25 mouse cellular contexts compared by ENCODE assay signal in genomic region chr9:66373432-66373831, GRCm38 (mm10). TPM values are rescaled to one million over a fixed set of nuclear protein-coding genes. Genes with fewer than 3 reads are reported as not detected.
DNase-seq lines count a peak whose midpoint lies in the region; ATAC-seq and TF ChIP-seq lines count a peak whose summit lies in the region.
"Had no signal": no experiment of that assay in that cellular context is flagged by ENCODE, and none has a peak within 500 bp of the region (broad histone marks: within the 10 kb centered on the region; RNA-seq: fewer than 3 reads in every experiment).

No protein-coding gene starts in this region.

- no peak overlapping the region for H3K4me2 ChIP-seq in liver, embryonic 14.5 days (ENCODE audit: low read depth)
- no peak overlapping the region for H3K4me2 ChIP-seq in liver, embryonic 11.5 days
- H3K4me2 ChIP-seq in liver, postnatal 0 days (ENCODE audit: low read depth, low read length), result no peak overlapping the region
- H3K4me2 ChIP-seq: heart, embryonic 13.5 days; hindbrain, embryonic 15.5 days; limb, embryonic 12.5 days; midbrain, embryonic 13.5 days had no signal

- no peak for TF ChIP-seq EP300 in liver, embryonic 14.5 days (IDR thresholded peaks at IDR 0.05; ENCODE audit: low read depth)
- no peak for TF ChIP-seq EP300 in MEL (IDR thresholded peaks at IDR 0.05; ENCODE audit: low read depth in 1 of 2, low read length in 2 of 2)
- TF ChIP-seq EP300 in liver, postnatal 0 days (IDR thresholded peaks at IDR 0.05; ENCODE audit: low read depth), result no peak

- no peaks in the 10 kb centered on the region for H3K27me3 ChIP-seq in liver, embryonic 14.5 days (ENCODE audit: control insufficient read depth, insufficient read depth, low read length)
- no peaks in the 10 kb centered on the region for H3K27me3 ChIP-seq in liver, embryonic 11.5 days (replicated peaks; ENCODE audit: control insufficient read depth, insufficient read depth, low read length)
- no peaks in the 10 kb centered on the region for H3K27me3 ChIP-seq in MEL (ENCODE audit: control insufficient read depth in 1 of 2, insufficient read depth in 2 of 2, low read length in 2 of 2)
- no peaks in the 10 kb centered on the region for H3K27me3 ChIP-seq in liver, postnatal 0 days (ENCODE audit: insufficient read depth, low read length)
- no peaks in the 10 kb centered on the region for H3K27me3 ChIP-seq in limb, embryonic 10.5 days (ENCODE audit: low read depth, poor library complexity, severe bottlenecking)
- H3K27me3 ChIP-seq: heart, embryonic 13.5 days; hindbrain, embryonic 15.5 days; limb, embryonic 12.5 days; midbrain, embryonic 13.5 days had no signal

- TF ChIP-seq RAD21 in MEL (IDR thresholded peaks at IDR 0.05; ENCODE audit: low read depth, low read length), result peak; percentile 51

- peaks cover 24% of the 10 kb centered on the region for H3K79me2 ChIP-seq in MEL (ENCODE audit: control insufficient read depth, insufficient read depth, low read length, poor library complexity)

- ATAC-seq in CD4-positive, CD25-positive, alpha-beta regulatory T cell, adult 4 months, result no peak
- no peak for ATAC-seq in liver, embryonic 14.5 days (ENCODE audit: insufficient read depth)
- no peak for ATAC-seq in liver, embryonic 11.5 days (replicated peaks; ENCODE audit: low FRiP score)
- ATAC-seq in liver, postnatal 0 days, result no peak
- ATAC-seq: forebrain, embryonic 14.5 days; midbrain, embryonic 13.5 days had no signal

- H3K9me3 ChIP-seq in liver, embryonic 14.5 days (ENCODE audit: control insufficient read depth, low read length), result no peaks in the 10 kb centered on the region
- H3K9me3 ChIP-seq in liver, embryonic 11.5 days (ENCODE audit: control insufficient read depth, low read length), result no peaks in the 10 kb centered on the region
- H3K9me3 ChIP-seq in MEL (replicated peaks; ENCODE audit: insufficient read depth, low read length), result no peaks in the 10 kb centered on the region
- H3K9me3 ChIP-seq in liver, postnatal 0 days (ENCODE audit: low read length), result no peaks in the 10 kb centered on the region
- no peaks in the 10 kb centered on the region for H3K9me3 ChIP-seq in limb, embryonic 10.5 days (replicated peaks)
- H3K9me3 ChIP-seq: embryonic facial prominence, embryonic 10.5 days; G1E; heart, embryonic 13.5 days; hindbrain, embryonic 15.5 days; limb, embryonic 12.5 days; midbrain, embryonic 13.5 days had no signal

- 91% methylated on average over 3 of the region's 3 CpGs for WGBS in liver, embryonic 14.5 days (ENCODE audit: insufficient replicate concordance)
- 89% methylated on average over 3 of the region's 3 CpGs for WGBS in liver, embryonic 11.5 days
- 90% methylated on average over 3 of the region's 3 CpGs for WGBS in liver, postnatal 0 days (ENCODE audit: insufficient replicate concordance)
- 93% methylated on average over 3 of the region's 3 CpGs for WGBS in limb, embryonic 10.5 days

- peaks cover 2 to 8% of the 10 kb centered on the region in 2 experiments for H3K4me1 ChIP-seq in liver, embryonic 14.5 days (replicated peaks; ENCODE audit: control insufficient read depth in 2 of 2, insufficient read depth in 2 of 2, low read length in 1 of 2)
- H3K4me1 ChIP-seq in liver, embryonic 11.5 days (replicated peaks; ENCODE audit: control insufficient read depth, insufficient read depth, low read length), result peaks cover 3% of the 10 kb centered on the region
- peaks cover 11 to 33% of the 10 kb centered on the region in 2 experiments for H3K4me1 ChIP-seq in MEL (ENCODE audit: control insufficient read depth in 1 of 2, insufficient read depth in 2 of 2, low read length in 2 of 2)
- peaks cover 7% of the 10 kb centered on the region for H3K4me1 ChIP-seq in liver, postnatal 0 days (ENCODE audit: insufficient read depth)
- peaks cover 2% of the 10 kb centered on the region; the same call in 1 of the 2 replicates for H3K4me1 ChIP-seq in limb, embryonic 10.5 days

- H3K4me3 ChIP-seq in liver, embryonic 14.5 days (ENCODE audit: insufficient read depth in 1 of 2, low read depth in 2 of 2, low read length in 2 of 2), result no peak overlapping the region
- no peak overlapping the region for H3K4me3 ChIP-seq in liver, embryonic 11.5 days (ENCODE audit: low read depth, low read length)
- no peak overlapping the region for H3K4me3 ChIP-seq in MEL (ENCODE audit: control insufficient read depth in 1 of 2, insufficient read depth in 1 of 2, low read depth in 2 of 2, low read length in 2 of 2)
- no peak overlapping the region for H3K4me3 ChIP-seq in liver, postnatal 0 days (ENCODE audit: low read depth, low read length)
- H3K4me3 ChIP-seq in limb, embryonic 10.5 days, result no peak overlapping the region
- H3K4me3 ChIP-seq: embryonic facial prominence, embryonic 10.5 days; erythroblast, embryonic 14.5 days; heart, embryonic 13.5 days; hindbrain, embryonic 15.5 days; limb, embryonic 12.5 days; midbrain, embryonic 13.5 days had no signal

- H3K9ac ChIP-seq in liver, embryonic 14.5 days (replicated peaks), result no peak overlapping the region
- H3K9ac ChIP-seq in liver, embryonic 11.5 days (ENCODE audit: low read depth, low read length), result no peak overlapping the region
- H3K9ac ChIP-seq in MEL (ENCODE audit: control insufficient read depth, low read depth, low read length, poor library complexity, severe bottlenecking), result no peak overlapping the region
- H3K9ac ChIP-seq in liver, postnatal 0 days (replicated peaks), result no peak overlapping the region
- H3K9ac ChIP-seq: heart, embryonic 13.5 days; hindbrain, embryonic 15.5 days; limb, embryonic 12.5 days; midbrain, embryonic 13.5 days had no signal

- peak; percentile 29 for DNase-seq in CD4-positive, CD25-positive, alpha-beta regulatory T cell, adult 2 months (ENCODE audit: low read depth, low spot score)
- no peak for DNase-seq in liver, embryonic 14.5 days (ENCODE audit: low read depth in 3 of 3, low spot score in 3 of 3)
- DNase-seq in liver, embryonic 11.5 days (ENCODE audit: low spot score), result no peak
- DNase-seq in MEL (ENCODE audit: low read depth, low spot score), result peak; percentile 66
- DNase-seq in liver, postnatal 0 days, result no peak
- no peak for DNase-seq in limb, embryonic 10.5 days (ENCODE audit: low spot score)
- no peak for DNase-seq in urinary bladder, postnatal 10 days (ENCODE audit: low spot score)
- DNase-seq: adrenal gland, postnatal 25 days; cerebellum, adult 18-20 months; heart, postnatal 36 days; kidney, adult 8-10 months; lung, adult 18-20 months; right cerebral cortex, adult 18-20 months; spleen, adult 18-20 months; thymus, postnatal 36 days had no signal

- peaks cover 51% of the 10 kb centered on the region for H3K36me3 ChIP-seq in liver, embryonic 14.5 days (replicated peaks; ENCODE audit: control insufficient read depth, insufficient read depth, low read depth)
- peaks cover 13% of the 10 kb centered on the region; the same call in 1 of the 2 replicates for H3K36me3 ChIP-seq in liver, embryonic 11.5 days (ENCODE audit: control insufficient read depth, insufficient read depth, low read length)
- peaks cover 11 to 47% of the 10 kb centered on the region in 2 experiments for H3K36me3 ChIP-seq in MEL (ENCODE audit: control insufficient read depth in 1 of 2, insufficient read depth in 2 of 2, low read length in 2 of 2)
- H3K36me3 ChIP-seq in liver, postnatal 0 days (replicated peaks; ENCODE audit: insufficient read depth, low read length), result peaks cover 20% of the 10 kb centered on the region
- H3K36me3 ChIP-seq in limb, embryonic 10.5 days, result peaks cover 38% of the 10 kb centered on the region

- peak; percentile 43 for TF ChIP-seq CTCF in liver, embryonic 14.5 days (IDR thresholded peaks at IDR 0.05; ENCODE audit: low read depth)
- peak; percentile 33 to 56 (median 35) for TF ChIP-seq CTCF in MEL (IDR thresholded peaks at IDR 0.05 in 2 of 3, conservative IDR thresholded peaks at IDR 0.05 in 1 of 3; ENCODE audit: control insufficient read depth in 1 of 3, insufficient read depth in 1 of 3, low read depth in 2 of 3, low read length in 3 of 3, poor library complexity in 1 of 3, severe bottlenecking in 1 of 3)
- peak; percentile 42; the same call in 1 of the 2 replicates for TF ChIP-seq CTCF in liver, postnatal 0 days (IDR thresholded peaks at IDR 0.05; ENCODE audit: low read depth)

- H3K27ac ChIP-seq in liver, embryonic 14.5 days, result no peak overlapping the region
- no peak overlapping the region for H3K27ac ChIP-seq in liver, embryonic 11.5 days (ENCODE audit: low read depth, low read length)
- H3K27ac ChIP-seq in MEL (ENCODE audit: control insufficient read depth, low read depth, low read length), result no peak overlapping the region
- H3K27ac ChIP-seq in liver, postnatal 0 days (ENCODE audit: low read depth), result no peak overlapping the region
- H3K27ac ChIP-seq in limb, embryonic 10.5 days, result no peak overlapping the region
- H3K27ac ChIP-seq: embryonic facial prominence, embryonic 10.5 days; heart, embryonic 13.5 days; hindbrain, embryonic 15.5 days; limb, embryonic 12.5 days; macrophage; midbrain, embryonic 13.5 days had no signal

- TF ChIP-seq POLR2A in MEL (IDR thresholded peaks at IDR 0.05; ENCODE audit: control insufficient read depth in 1 of 2, insufficient read depth in 1 of 2, low read depth in 1 of 2, low read length in 2 of 2, poor library complexity in 1 of 2), result no peak

TF ChIP-seq in MEL, 35 proteins besides CTCF, POLR2A, EP300 and RAD21:
- TF ChIP-seq ZC3H11A (IDR thresholded peaks at IDR 0.05; ENCODE audit: low read depth, low read length) (0 out of 2 replicates have a peak, but pooled peaks have one; percentile 20), SMC3 (IDR thresholded peaks at IDR 0.05; ENCODE audit: low read depth, low read length) (peak; percentile 32), ZKSCAN1 (IDR thresholded peaks at IDR 0.05; ENCODE audit: low read depth, low read length) (no peak), MYB (IDR thresholded peaks at IDR 0.05; ENCODE audit: low read depth, low read length) (no peak)

RNA-seq across cellular contexts. Expression of gene Herc1, which starts 23.2 kb away (rescaled TPM):
- polyA plus RNA-seq in CD4-positive, CD25-positive, alpha-beta regulatory T cell, adult 4 months (2017; shearing (Covaris generic)), result 10 to 100 TPM; 40.2 to 45.8 TPM
- 18.8 and 23.9 TPM in 2 replicates for polyA plus RNA-seq in liver, embryonic 14.5 days (2012; rRNA removed)
- 25.0 and 25.7 TPM in 2 replicates for polyA plus RNA-seq in liver, embryonic 14.5 days (2014; fragmentation: Nextera tagmentation; extraction: Ambion mirVana)
- 30.4 and 31.0 TPM in 2 replicates for polyA plus RNA-seq in liver, embryonic 11.5 days (2014; fragmentation: Nextera tagmentation; extraction: Ambion mirVana)
- 23.2 and 29.2 TPM in 2 replicates for total RNA-seq in MEL (2012; rRNA removed)
- 10 to 100 TPM; 22.7 to 28.8 TPM for polyA plus RNA-seq in MEL (2012; ENCODE audit: insufficient read depth in 1 of 2, insufficient read length in 2 of 2, low read depth in 1 of 2, low replicate concordance in 2 of 2, missing spikeins in 1 of 2)
- polyA plus RNA-seq in liver, postnatal 0 days (2015; fragmentation: Nextera tagmentation; extraction: Ambion mirVana), result 11.9 and 13.9 TPM in 2 replicates
- 21.4 and 22.4 TPM in 2 replicates for polyA plus RNA-seq in limb, embryonic 10.5 days (2016; fragmentation: Nextera tagmentation; extraction: Ambion mirVana)

Comparison
In these comparisons a context has a peak if more than half of its experiments do, and no peak if none do; other contexts are left out.
1. DNase-seq: peak in CD4-positive, CD25-positive, alpha-beta regulatory T cell, adult 2 months (single experiment) and MEL (single experiment); none in liver, embryonic 14.5 days (0 of 3), liver, embryonic 11.5 days (single experiment), liver, postnatal 0 days (single experiment), limb, embryonic 10.5 days (single experiment) and urinary bladder, postnatal 10 days (single experiment).
2. Peak in every context shown above with its lines, with median percentiles within 50 percentile points of each other: CTCF ChIP-seq.